Mouse (Mus musculus) left cerebral cortex, postnatal 36 days (tissue): ENCODE results near the gene Clps. TPM values are rescaled to one million over a fixed set of nuclear protein-coding genes. Genes with fewer than 3 reads are reported as not detected.
A peak's percentile ranks its signal among the peaks of the same experiment; 100 is the strongest.

Source experiments
- DNase-seq, 2 experiments: peaks; one replicate each; pipeline ENCODE4 v3.0.0; 2021 to 2022; ENCODE audit warnings: low spot score in 2 of 2, mixed read lengths in 1 of 2
- intact Hi-C: fragments of 180-260 bp; cut with DNase I; formaldehyde crosslinking; loops from one replicate; pipeline ENCODE4 v1.15.1; 2025
- total RNA-seq, 2 experiments: library from RNA; stranded (reverse); gene quantifications; 2 replicates each; pipeline ENCODE4 v1.2.3; 2021

Gene Clps
- total RNA-seq, result not detected

DNA sequence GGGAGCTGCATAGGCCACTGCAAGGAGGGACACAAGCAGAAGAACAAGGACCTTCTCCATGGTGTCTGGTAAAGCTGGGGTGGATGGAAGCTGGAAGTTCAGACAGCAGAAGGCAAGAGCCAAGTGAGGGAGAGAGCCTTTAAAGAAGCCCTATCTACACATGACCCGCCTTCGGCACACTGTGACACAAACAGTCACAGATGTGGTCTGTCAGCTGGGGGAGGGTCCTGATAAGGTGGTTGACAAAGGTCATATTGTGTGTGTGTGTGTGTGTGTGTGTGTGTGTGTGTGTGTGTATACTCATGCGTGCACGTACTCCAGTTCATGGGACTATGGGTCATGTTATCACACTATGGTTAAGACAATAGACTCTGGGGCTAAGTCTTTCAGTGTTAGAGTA is at the start of gene Clps:
TSS of gene Clps (minus strand) at position 169 of the 400 bp plus-strand sequence.
- intact Hi-C loops, result no loop called here
- no peak for DNase-seq

DNA sequence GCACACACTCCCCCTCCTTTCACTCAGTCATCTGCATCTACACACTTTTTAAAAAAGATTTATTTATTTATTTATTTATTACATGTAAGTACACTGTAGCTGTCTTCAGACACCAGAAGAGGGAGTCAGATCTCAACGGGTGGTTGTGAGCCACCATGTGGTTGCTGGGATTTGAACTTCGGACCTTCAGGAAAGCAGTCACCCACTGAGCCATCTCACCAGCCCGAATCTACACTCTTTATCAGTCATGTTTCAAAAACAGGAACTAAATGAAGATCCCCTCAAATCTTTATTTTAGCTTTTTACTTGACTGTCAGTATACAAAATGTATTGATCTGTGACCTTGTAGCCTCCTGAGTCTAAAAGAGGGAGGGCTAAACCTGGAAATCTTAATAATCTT is 49.0 kb upstream of the Clps start:
- intact Hi-C loops, result no loop called here
- no peak for DNase-seq

DNA sequence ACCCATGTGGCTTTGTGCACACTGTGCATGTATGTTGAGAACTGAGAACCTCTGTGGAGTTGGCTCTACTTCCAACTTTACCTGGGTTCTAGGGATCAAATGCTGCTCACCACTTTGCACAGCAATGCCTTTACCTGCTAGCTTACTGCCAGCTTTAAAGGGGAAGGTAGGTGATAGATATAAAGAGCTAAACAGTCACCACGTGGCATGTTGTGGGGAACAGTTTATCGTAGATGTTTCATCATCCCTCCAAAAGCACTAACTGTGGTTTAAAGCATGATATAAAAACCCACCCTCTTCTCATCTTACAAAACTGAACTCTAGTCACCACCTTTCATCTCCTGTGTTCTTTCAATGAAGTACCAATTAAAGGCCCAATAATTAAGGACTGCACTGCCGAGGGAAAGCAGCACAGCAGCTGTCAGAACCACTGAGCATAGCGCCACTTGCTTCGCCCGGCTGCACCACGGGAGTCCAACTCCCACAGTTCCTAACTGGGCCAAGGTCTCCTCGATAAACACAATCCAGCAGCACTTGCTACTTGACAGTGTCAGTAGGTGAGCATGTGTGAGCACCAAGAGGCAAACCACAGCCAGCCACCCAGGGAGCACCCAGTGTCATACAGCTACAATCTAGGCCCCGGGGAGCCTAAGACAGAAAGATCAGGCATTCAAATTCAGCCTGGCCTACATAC is 41.1 kb upstream of the Clps start:
- DNase-seq, result no peak
- intact Hi-C loops, result no loop called here

DNA sequence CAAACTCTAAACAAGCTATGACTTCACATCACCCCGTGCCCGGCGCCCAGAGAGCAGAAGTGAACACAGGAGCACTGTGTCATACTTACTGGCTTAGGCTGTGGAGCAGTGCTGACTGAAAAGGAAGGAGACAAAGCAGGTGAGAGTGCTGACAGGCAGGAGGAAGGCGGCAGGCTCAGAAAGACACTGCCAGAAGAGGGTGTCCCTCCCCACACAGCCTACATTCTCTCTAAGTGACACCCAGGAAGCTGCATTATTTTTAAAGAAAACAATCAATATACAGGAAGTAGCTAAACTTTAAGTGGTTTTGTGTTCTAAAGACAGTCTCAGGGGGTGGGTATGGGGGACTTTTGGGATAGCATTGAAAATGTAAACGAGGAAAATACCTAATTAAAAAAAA is 40.2 kb upstream of the Clps start:
- DNase-seq, result no peak
- intact Hi-C loops, result no loop called here

DNA sequence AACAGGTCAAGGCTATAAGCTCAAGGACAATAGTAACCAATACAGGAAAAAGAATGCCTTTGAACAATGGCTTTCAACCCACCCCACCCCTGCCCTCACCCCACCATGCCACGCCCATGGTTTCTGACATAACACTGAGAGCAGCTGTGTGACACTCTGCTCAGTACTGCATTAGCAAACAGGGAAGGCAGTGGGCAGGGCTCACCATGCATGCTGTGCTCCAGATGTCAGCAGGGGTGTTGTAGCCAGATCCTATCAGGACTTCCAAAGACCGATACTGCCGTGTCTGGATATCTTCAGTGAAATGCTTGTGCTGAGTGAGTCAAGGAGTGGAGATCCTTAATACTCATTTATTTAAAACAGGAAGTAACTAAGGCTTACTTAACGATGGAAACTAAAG is 33.4 kb upstream of the Clps start:
- intact Hi-C loops, result loop anchor here (2.0 kb wide), 1 partner anchor 55 kb away; no protein-coding TSS in a partner anchor
- no peak for DNase-seq

DNA sequence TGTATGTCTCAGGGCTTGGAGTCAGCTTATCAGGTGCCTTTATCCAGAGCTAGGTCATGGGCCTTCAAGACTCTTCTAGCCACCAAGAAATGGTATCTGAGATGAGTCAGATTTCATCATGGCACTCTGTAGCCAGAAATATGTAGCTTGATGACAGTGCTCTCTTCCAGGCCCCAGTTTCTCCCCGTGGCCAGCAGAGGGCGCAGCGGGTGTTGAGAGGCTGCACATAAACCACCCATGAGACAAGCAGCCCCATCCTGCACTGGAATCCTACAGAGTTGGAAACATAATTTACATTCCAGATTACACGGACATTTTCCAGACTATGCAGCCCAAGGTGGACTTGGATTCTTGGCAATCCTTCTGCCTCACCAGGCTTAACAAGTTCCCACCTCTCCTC is 32.4 kb upstream of the Clps start:
- intact Hi-C loops, result loop anchor here (2.0 kb wide), 1 partner anchor 56 kb away; no protein-coding TSS in a partner anchor

DNA sequence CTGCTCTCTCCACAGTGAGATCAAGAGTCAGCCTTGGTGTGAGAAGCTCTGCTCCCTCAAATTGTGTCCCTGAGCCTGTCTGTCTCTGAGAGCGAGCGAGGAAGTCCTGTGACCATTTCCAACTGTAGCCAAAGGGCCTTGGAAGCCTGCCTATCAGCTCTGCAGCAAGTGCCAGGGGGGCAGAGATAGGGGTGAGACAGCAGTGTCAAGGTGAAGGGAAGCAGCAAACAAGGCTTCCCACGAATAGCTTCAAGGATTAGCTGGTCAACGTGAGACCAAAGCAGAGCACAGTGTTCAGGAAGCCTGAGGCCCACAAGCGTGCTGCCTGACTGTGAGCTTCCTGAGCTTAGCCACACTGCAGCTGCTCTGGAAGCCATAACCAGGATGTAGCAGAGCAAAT is 30.9 kb upstream of the Clps start:
- no peak for DNase-seq
- intact Hi-C loops, result no loop called here

More for the DNA sequence above, 32.4 kb upstream of the Clps start:
- DNase-seq, result peak; percentile 74 to 75

DNA sequence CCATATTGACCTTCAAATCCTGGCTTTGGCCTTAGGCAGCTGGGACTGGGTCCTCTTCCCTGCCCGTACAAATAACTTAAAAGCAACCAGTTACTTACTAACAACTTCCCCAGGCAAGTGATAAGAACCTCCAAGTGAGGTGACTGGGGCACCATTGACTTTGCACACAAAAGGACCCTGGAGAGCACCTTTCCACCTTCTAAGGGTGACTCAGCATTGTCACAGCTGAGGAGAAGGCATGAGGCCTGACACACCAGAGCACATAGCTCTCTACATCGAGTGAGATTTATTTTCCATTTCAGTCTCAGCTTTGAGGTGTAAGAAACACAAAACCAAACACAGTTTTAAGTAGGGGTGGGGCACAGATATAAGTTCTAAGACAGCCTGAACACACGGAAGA is 30.0 kb upstream of the Clps start:
- intact Hi-C loops, result no loop called here
- no peak for DNase-seq

DNA sequence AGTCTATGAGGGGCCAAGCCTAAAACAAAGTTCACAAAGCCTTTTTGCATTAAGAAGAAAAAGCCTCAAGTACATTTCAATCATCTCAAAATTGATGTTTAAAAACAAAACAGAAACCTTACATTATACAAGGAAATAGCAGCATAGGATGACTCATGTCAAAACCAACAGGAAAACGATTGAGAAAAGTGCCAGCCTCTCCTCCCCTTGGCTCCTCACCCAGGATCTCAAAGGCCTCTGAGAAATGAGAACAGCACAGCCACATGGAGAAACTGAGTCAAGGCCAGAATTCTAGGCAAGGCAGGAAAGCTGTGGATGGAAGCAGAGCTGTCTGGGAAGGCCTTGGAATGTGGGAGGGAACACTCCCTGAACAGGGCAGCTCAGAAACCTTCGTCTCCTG is 28.0 kb upstream of the Clps start:
- no peak for DNase-seq
- intact Hi-C loops, result no loop called here

DNA sequence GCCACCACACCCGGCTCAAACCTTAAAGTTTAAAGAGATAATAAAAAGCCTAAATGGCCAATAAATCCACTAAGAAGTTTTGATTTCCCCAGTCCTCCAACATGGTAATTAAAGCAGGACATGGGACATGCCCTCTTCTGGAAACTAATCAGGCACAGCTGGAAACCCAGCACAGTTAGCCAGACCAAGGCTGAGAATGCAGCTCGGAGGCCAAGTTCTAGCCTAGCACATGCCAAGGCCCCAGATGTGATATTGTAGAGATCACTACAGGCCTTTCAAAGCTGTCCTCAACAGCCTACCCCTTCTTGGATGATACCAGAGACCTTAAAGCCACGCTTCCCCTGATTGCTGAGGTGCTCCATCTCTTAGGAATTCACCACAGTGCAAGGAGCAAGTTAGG is 25.9 kb upstream of the Clps start:
- intact Hi-C loops, result no loop called here

DNA sequence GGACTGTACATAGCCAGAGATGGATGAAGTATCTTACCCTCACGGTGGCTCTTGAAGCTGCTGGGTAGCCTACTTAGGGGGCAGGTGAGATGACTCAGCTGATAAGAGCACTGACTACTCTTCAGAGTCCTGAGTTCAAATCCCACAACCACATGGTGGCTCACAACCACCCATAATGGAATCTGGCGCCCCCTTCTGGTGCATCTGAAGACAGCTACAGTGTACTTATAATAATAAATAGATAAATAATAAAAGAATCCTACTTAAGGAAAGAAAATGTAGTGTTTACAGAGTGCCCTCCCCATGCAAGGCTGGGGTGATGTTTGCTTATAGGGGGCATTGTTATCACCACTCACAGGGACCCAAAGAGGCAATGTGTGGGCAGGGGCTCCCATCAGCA is 20.5 kb upstream of the Clps start:
- intact Hi-C loops, result no loop called here
- DNase-seq, result no peak

More for the DNA sequence above, 25.9 kb upstream of the Clps start:
- no peak for DNase-seq

DNA sequence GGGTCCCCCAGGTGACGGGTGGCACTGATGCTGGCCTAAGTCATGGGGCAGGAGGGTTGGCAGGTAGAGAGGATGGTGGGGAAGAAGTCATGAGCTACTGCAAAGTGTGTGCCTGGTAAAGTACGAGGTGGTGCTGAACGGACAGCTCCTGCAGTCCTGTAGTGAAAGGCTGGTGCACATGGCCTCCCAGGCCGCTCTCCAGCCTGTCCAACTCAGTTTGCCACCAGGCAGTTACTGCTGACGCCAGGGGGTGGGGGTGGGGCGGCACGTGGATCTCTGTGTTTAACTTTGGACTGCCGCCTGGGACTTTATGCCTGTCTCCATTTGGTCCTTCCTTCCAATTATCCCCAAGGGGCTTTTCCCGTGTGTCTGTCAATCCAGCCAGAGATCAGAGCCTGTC is 19.8 kb upstream of the Clps start:
- no peak for DNase-seq
- intact Hi-C loops, result no loop called here

DNA sequence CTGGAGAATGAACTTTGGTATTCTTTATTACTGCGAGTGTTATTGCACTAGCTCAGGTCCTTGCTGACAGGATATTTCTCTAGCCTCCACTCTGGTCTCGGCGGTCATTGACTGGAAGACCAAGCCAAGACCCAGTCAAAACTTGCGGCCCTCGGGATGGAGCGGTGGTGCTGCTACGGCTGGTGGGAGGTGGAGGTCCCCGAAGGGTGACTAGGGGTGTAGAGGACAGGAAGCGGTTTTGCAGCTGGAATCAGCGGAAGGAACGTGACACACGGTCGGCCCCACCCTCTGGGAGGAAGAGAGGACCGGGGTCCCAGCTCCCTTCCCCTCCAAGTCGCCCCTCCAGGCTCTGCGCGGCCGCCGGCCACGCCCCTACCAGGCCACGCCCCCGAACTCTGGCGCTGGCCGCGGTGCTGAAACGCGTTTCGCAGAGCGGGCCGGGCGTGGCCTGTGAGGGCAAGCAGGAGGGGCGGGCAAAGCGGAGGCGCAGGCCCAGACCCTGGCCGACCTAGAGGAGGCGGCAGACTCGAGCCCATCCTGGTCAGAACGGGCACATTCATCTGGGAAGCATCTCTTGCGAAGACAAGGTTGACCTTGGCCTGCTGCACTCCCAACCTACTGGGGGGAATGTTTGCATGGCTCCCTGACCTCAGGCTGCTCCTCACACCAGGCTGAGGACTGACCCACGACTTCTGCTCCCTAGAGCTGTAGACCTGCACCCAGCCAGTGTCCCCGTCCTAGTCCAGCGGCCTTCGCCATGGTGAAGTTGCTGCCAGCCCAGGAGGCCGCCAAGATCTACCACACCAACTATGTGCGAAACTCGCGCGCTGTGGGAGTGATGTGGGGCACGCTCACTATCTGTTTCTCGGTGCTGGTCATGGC is 14.9 kb upstream of the Clps start, which contains the start of gene Lhfpl5:
TSS of gene Lhfpl5 (plus strand) at position 398 of the 882 bp plus-strand sequence.
- intact Hi-C loops, result no loop called here
- DNase-seq, result no peak

DNA sequence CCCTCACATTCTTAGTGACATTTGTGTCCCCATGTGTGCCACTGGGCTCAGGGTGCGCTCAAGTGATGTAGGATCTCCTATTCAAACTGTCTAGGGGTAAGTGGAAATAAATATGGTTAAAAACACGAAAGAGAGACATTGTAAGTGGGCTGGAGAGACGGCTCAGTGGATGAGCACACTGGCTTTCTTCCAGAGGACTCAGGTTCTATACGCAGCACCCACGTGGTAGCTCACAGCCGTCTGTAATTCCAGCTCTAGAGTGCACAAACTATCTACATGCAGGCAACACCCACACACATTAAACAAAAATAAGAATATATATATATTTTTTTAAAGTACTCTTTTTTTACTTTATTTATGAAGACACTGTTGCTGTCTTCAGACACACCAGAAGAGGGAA is 12.4 kb upstream of the Clps start:
- intact Hi-C loops, result no loop called here
- no peak for DNase-seq

DNA sequence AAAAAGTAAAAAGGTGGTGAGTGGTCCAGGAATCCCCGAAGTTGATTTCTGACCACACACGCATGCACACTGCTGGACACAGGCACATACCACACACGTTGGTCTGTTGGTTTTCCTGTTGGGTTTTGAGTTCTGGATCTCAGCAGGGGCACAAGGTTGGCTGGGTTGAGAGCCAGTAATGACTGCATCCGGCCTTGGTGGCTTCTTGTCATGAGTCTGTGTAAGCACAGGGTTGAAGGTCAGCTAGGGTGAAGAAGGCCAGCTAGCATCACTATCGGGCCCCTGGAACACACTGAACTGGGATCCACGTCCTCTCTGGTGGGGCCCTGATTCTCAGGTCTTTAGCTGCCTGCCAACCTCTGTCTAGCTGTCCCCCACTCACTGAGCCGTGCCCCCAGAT is 12.0 kb upstream of the Clps start:
- intact Hi-C loops, result no loop called here
- DNase-seq, result no peak

DNA sequence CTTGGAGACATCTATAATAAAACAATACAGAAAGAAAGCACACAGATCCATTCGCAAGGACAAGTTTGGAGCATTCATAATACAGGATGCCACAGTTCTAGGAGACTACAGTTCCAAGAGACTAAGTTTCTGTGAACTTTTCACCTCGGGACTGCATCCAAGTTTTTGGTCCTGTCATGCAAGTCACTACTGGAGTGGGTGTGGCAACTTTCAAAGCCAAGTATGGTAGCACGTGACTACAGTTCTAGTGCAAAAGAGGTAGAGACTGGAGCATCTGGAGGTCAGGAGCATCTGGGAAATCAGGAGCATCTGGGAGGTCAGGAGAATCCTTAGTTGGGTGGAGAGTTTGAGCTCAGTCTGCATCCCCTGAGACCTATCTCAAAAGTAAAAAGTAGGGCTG is 11.3 kb upstream of the Clps start:
- intact Hi-C loops, result no loop called here
- no peak for DNase-seq

DNA sequence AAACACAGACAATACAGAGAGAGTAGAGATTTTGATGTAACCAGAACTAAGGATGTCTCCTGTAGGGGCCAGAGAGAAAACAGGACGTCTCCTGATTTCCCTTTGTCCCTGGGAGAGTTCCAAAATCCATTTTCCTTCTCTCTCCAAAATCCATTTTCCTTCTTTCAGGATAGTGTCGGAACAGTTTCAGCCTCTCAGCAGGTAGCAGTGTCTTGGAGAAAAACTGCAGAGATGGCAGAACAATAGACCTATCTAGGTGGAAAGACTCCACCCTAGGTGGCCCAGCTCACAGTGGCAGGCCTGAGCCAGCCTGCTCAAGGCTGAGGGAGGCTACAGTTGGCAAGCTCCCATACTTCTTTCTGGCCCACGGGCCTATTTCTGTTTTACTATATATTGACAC is 7.0 kb upstream of the Clps start:
- intact Hi-C loops, result no loop called here

DNA sequence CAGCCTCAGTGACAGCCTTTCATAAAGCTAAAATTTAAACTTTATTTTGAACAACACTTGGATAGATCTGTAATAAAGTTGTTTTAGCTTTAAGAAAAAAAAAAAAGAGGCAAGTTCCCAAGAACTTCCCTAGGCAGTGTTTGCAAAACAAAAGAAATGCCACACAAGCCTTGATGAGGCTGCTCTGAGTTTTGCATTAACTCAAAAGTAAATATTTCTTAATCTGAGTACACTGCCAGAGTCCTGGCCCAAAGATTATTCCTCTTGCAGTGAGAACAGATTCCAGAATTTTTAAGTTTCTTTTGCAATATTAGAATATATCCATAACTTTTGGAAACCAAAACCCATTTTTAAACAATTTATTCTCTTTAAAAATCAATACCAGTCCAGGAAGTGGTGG is 4.6 kb upstream of the Clps start:
- intact Hi-C loops, result no loop called here
- no peak for DNase-seq

More for the DNA sequence above, 7.0 kb upstream of the Clps start:
- DNase-seq, result no peak

DNA sequence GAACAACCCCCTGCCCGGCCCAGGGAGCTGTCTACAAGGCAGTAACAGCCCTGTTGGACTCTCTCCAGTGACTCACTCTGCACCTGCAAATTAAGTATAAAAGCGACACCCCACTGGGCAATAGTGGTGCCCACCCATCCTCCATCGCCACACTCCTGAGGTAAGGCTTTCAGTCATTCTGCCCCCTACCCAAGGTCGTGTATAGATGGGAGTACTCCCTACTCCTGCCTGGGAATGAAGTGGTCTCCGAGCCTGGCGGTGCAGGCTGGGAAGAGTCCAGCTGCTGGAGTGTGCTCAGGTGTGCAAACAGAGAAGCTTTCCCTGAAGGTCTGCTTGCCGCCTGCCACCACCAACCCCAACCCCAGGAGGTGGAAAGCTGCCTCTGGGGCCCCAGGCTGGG is 1.0 kb upstream of the Clps start:
- intact Hi-C loops, result no loop called here
- DNase-seq, result no peak

DNA sequence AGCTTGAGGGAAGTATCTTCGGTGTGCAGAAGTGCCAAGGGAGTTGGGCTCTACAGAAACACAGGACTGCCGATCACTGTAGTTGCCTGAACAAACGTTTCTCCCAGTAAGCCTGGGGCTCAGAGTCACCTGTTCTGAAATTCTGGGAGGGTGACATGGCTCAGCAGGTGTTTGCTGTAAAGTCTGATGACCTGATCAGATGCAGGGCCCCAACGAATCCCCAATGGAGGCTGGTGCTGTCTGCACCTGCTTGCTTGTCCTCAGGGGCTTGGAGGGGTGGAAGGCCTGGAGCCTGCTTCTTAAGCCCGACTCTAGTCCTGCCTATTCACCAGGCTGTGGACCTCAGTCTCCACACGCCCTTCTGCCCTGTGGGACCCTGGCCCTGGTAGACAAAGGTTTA is 2.8 kb downstream of the Clps start:
- intact Hi-C loops, result no loop called here
- no peak for DNase-seq
